Mouse (Mus musculus) heart, embryonic 13.5 days (tissue): Measurements from ENCODE around the gene Wnt8b. TPM values are rescaled to one million over a fixed set of nuclear protein-coding genes. Genes with fewer than 3 reads are reported as not detected.
"Not testable (repeated sequence)": the region's sequence is repeated elsewhere in the genome, so short reads cannot be mapped to it uniquely, and the experiment has no call there.

ENCODE experiments used
- ATAC-seq: fragments of 200-750 bp; cut with Nextera tagmentation; 2 replicates; pipeline ENCODE4 v1.8.0; 2017; ENCODE audit warnings: moderate TSS enrichment; ENCODE audit not compliant: insufficient number of reproducible peaks, low FRiP score, low TSS enrichment; ENCODE audit errors: extremely low read depth
- H3K27ac ChIP-seq: fragments of 300-500 bp; sonication (generic); replicated peaks from 2 replicates; pipeline ENCODE4 v1.5.1; 2015; ENCODE audit warnings: moderate library complexity, mild to moderate bottlenecking, inconsistent platforms
- H3K27me3 ChIP-seq: fragments of 300-500 bp; sonication (generic); replicated peaks from 2 replicates; pipeline ENCODE4 v1.6.1; 2015; ENCODE audit warnings: mild to moderate bottlenecking, inconsistent platforms
- H3K36me3 ChIP-seq: fragments of 300-500 bp; sonication (generic); 2 replicates; pipeline ENCODE4 v1.6.1; 2015; ENCODE audit warnings: mild to moderate bottlenecking, inconsistent platforms
- H3K4me1 ChIP-seq: fragments of 300-500 bp; sonication (generic); 2 replicates; pipeline ENCODE4 v1.6.1; 2015; ENCODE audit warnings: inconsistent platforms
- H3K4me2 ChIP-seq: fragments of 300-500 bp; sonication (generic); 2 replicates; pipeline ENCODE4 v1.6.1; 2015; ENCODE audit warnings: inconsistent platforms, mild to moderate bottlenecking, moderate library complexity
- H3K4me3 ChIP-seq: fragments of 300-500 bp; sonication (generic); 2 replicates; pipeline ENCODE4 v1.5.1; 2015; ENCODE audit warnings: moderate library complexity, mild to moderate bottlenecking, inconsistent platforms
- H3K9ac ChIP-seq: fragments of 300-500 bp; sonication (generic); 2 replicates; pipeline ENCODE4 v1.6.1; 2015; ENCODE audit warnings: inconsistent platforms, mild to moderate bottlenecking, moderate library complexity
- H3K9me3 ChIP-seq: fragments of 300-500 bp; sonication (generic); 2 replicates; pipeline ENCODE4 v1.6.1; 2016; ENCODE audit warnings: inconsistent platforms
- WGBS: fragments of 180-500 bp; shearing (Covaris S2); methylation state at CpG from one replicate; pipeline ENCODE4 v1.1.7; 2015; ENCODE audit warnings: mixed read lengths; 5-methylcytosine and 5-hydroxymethylcytosine counted together
- polyA plus RNA-seq: library from polyadenylated mRNA; unstranded; fragments of >200 nt; fragmentation: Nextera tagmentation; extraction: Ambion mirVana; gene quantifications from 2 replicates; pipeline ENCODE4 v1.2.1, GENCODE M21; 2015

Wnt8b gene
- polyA plus RNA-seq: not detected in 2 replicates

DNA sequence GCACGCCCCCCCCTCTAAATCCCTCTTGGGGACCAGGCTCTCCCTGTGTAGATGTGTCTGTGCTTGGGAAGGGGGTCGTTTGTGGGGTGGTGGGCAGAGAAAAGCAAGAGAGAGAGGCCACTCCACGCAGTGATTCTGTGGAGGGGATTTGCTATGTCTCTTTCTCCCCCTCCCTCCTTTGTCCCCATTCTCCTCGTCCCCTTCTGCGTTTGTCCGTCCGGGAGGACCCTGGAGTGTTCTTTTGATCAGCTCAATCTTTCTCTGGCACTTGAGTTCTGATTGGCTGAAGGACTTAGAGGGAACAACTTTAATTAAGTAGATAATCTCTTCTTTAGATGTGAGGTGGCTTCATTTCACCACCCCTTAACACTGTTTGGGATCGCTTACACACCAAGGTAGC lies at the start of gene Wnt8b:
Gene Wnt8b, plus strand, starts transcription at position 345 of the 400 bp plus-strand sequence.
- H3K4me2 ChIP-seq: no peak within 1 kb of the TSS
- no peak within 1 kb of the TSS for H3K27ac ChIP-seq
- no peak within 1 kb of the TSS for H3K4me3 ChIP-seq
- H3K27me3 ChIP-seq: peaks cover 45% of the 10 kb centered on the region
- H3K36me3 ChIP-seq: no peaks in the 10 kb centered on the region
- H3K9ac ChIP-seq: no peak within 1 kb of the TSS
- 38% methylated on average over 8 of the region's 8 CpGs for WGBS
- 0 out of 2 replicates have a peak, but pooled peaks cover 3% of the 10 kb centered on the region for H3K4me1 ChIP-seq
- no peaks in the 10 kb centered on the region for H3K9me3 ChIP-seq
- no peak for ATAC-seq

DNA sequence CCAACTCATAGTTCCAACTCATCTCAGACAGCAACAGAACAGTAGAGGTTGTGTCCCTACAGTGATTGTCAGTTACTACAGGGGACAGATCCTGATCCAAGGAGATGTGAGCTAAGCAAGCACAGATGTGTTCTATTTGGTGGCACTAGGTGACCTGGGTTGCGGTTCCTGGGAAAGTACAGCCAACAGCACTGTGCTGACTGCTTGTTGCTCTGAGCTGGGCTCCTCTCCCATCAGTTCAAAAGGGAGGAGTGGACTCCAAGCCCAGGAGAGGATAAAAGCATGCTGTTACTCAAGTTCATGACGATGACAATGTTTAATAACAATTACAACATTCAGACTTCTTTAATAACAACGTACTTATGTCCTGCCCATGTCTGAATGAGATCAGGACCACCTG lies 47.5 kb upstream of the Wnt8b start:
- 76% methylated on average over 3 of the region's 3 CpGs for WGBS
- ATAC-seq: no peak

DNA sequence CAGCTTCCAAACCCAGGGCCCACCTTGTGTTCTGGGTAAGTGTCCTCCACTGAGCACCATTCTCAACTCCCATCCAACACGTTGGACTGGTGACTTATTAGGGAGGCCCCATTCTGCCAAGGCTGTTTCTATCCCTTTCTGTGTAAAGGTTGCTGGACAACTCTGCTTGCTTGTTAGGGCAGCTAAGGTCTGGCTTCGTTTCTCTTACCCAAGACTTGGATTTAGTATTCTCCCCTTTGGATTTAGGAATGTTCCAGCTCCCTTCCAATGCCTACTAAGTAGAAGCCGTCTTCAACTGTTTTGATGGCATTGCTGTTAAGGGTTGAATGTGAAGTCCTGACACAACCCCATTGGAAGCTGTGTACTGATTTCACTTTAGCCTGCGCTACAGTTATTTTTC lies 45.3 kb upstream of the Wnt8b start:
- H3K27me3 ChIP-seq: no peaks in the 10 kb centered on the region
- WGBS: 78% methylated on average over 4 of the region's 4 CpGs
- no peak overlapping the region for H3K9ac ChIP-seq
- no peaks in the 10 kb centered on the region for H3K4me1 ChIP-seq
- H3K9me3 ChIP-seq: no peaks in the 10 kb centered on the region
- no peak overlapping the region for H3K4me3 ChIP-seq
- H3K36me3 ChIP-seq: no peaks in the 10 kb centered on the region
- H3K27ac ChIP-seq: no peak overlapping the region
- H3K4me2 ChIP-seq: no peak overlapping the region
- no peak for ATAC-seq

More for the DNA sequence above, 47.5 kb upstream of the Wnt8b start:
- no peak overlapping the region for H3K9ac ChIP-seq
- no peaks in the 10 kb centered on the region for H3K36me3 ChIP-seq
- no peak overlapping the region for H3K4me2 ChIP-seq
- no peaks in the 10 kb centered on the region for H3K4me1 ChIP-seq
- no peaks in the 10 kb centered on the region for H3K27me3 ChIP-seq
- H3K9me3 ChIP-seq: no peaks in the 10 kb centered on the region
- H3K4me3 ChIP-seq: no peak overlapping the region
- H3K27ac ChIP-seq: no peak overlapping the region

DNA sequence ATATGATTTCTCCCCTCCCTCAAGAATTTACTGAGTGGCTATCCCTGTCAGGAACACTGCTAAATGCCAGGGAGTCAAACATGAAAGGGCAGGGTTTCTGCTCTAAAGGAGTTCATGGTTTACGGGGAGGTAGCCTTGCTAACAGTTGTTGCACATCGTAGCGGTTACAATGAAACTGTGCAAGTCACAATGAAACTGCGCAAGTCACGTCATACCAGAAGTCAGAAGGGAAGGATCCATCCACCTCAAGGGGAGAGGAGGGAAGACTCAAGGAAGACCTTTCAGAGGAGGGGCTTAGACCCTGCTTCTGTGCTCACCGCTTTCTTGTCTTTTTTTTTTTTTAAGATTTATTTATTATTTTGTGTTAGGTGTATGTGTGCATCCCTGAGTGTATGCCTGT lies 38.4 kb upstream of the Wnt8b start:
- Histone ChIP-seq H3K4me3 (no peak overlapping the region), H3K36me3 (no peaks in the 10 kb centered on the region), H3K9ac (no peak overlapping the region), H3K27ac (no peak overlapping the region), H3K9me3 (no peaks in the 10 kb centered on the region), H3K4me2 (no peak overlapping the region), H3K4me1 (peaks cover 6% of the 10 kb centered on the region; the same call in 1 of the 2 replicates), H3K27me3 (no peaks in the 10 kb centered on the region)
- ATAC-seq: no peak
- 80% methylated on average over 6 of the region's 6 CpGs for WGBS

DNA sequence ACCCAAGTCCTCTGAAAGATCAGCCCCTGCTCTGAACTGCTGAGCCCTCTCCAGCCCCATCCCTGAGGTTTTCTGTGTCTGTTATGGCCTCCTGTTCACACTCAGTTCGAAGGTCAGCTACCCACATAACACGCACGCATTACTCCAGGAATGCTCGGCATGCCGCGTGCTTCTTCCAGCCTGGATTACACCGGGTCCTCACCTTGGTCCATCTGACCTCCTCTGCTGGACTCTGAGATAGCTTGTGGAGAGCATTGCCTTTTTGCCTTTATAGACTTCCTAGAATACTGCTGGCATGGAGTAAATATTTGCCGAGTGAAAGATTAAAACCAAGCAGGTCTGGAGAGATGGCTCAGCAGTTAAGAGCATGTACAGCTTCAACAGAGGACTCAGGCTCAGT lies 37.9 kb upstream of the Wnt8b start:
- H3K27ac ChIP-seq: no peak overlapping the region
- ATAC-seq: no peak
- H3K4me1 ChIP-seq: peaks cover 6% of the 10 kb centered on the region; the same call in 1 of the 2 replicates
- H3K9me3 ChIP-seq: no peaks in the 10 kb centered on the region
- H3K4me2 ChIP-seq: no peak overlapping the region
- H3K36me3 ChIP-seq: no peaks in the 10 kb centered on the region
- no peak overlapping the region for H3K4me3 ChIP-seq
- H3K27me3 ChIP-seq: no peaks in the 10 kb centered on the region
- H3K9ac ChIP-seq: no peak overlapping the region
- 67% methylated on average over 8 of the region's 8 CpGs for WGBS

DNA sequence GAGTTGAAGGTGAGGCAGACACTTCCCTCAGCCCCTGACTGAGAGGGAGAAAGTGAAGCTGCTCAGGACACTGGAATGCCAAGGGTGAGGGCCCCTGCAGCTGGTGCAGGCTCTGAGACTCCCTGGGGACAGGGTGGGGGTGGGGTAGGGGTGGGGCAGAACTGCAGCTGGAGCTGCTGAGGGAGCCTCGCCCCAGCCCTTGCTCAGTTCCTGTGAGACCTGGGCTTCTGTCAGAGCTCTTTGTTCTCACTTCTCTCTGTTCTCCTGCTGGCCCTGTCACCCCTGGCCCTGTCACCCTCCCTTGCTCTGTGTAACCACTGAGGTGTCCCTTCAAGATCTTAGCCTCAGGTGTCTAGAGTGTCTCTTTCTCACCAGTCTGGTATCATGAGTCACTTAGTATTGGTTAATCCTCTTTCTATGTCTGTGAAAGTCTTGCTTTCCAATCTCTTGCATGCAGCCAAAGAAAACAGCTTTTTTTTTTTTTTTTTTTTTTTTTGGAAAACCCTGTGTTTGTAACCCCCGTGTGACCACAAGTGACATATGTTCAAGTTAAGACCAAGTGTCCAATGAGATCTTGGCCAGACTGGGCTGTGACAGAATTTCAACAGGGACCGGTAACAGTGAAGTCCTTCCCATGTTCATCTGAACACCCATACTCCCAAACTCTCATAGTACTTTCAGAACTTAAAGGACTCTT lies 35.8 kb upstream of the Wnt8b start:
- H3K4me1 ChIP-seq: peaks cover 6% of the 10 kb centered on the region; the same call in 1 of the 2 replicates
- H3K36me3 ChIP-seq: no peaks in the 10 kb centered on the region
- H3K27me3 ChIP-seq: no peaks in the 10 kb centered on the region
- no peaks in the 10 kb centered on the region for H3K9me3 ChIP-seq
- H3K9ac ChIP-seq: 0 out of 2 replicates have a peak overlapping the region, but pooled peaks have one; percentile 37
- no peak overlapping the region for H3K4me3 ChIP-seq
- WGBS: 56% methylated on average over 3 of the region's 3 CpGs
- ATAC-seq: no peak
- no peak overlapping the region for H3K4me2 ChIP-seq
- H3K27ac ChIP-seq: no peak overlapping the region

DNA sequence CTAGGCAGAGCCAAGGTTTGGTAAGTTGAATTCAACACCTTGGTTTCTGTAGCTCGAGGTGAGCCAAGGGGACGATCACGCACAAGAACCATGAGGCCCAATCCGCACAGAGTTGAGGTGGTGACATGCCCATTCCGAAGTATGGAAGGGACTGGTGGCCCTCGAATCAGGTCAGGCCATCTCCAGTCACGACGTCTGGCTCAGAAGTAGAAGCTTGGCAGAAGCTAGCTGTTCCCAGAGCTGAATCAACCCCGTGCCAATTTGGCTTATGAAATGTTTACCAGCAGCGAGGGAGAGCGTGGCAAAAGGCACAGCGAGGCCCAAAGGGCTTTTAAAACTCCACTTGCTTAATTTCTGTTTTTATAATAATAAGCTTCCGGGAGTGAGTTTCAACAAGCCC lies 34.6 kb upstream of the Wnt8b start:
- 82% methylated on average over 13 of the region's 13 CpGs for WGBS
- Histone ChIP-seq H3K9me3 (no peaks in the 10 kb centered on the region), H3K36me3 (no peaks in the 10 kb centered on the region)

DNA sequence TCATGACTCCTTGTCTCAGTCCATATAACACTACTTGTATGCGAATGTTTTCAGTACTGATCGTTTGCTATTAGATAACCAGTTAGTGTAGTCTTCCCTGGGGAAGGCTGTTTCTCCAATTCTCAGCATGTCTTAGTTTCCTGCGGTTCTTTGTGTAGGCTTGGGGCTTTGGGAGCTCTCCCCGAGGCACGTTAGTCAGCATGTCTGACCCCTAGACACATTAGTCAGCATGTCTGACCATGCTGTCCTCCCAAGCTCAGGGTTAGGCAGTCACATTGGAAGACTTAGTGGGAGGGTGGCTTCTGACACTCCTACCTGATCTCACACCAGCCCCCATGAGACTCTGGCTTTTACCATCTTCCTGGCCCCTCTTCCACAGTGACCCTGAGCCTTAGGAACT lies 32.8 kb upstream of the Wnt8b start:
- WGBS: 74% methylated on average over 5 of the region's 5 CpGs

More for the DNA sequence above, 34.6 kb upstream of the Wnt8b start:
- Histone ChIP-seq H3K9ac (no peak overlapping the region), H3K4me3 (no peak overlapping the region), H3K27ac (no peak overlapping the region), H3K27me3 (no peaks in the 10 kb centered on the region), H3K4me2 (no peak overlapping the region), H3K4me1 (peaks cover 6% of the 10 kb centered on the region; the same call in 1 of the 2 replicates)
- no peak for ATAC-seq

DNA sequence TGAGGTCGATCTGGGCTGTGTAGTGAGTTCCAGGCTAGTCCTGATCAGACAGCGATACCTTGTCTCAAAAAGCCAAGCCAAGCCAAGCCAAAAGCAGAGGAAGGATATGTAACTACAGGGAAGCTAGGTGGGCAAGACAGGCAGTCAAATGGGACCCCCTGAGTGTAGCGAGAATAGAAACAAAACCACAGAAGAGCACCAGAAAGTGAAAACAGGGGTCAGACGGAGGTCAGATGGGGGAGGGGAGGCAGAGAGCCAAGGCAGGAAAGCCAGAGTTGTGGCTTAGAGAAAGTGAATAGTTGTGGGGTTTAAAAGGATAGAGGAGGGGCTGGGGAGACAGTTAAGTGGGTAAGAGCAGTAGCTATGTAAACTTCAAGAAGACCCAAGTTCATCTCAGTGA lies 31.8 kb upstream of the Wnt8b start:
- H3K27me3 ChIP-seq: no peaks in the 10 kb centered on the region
- no peaks in the 10 kb centered on the region for H3K9me3 ChIP-seq
- no peak for ATAC-seq
- H3K9ac ChIP-seq: no peak overlapping the region
- WGBS: 50% methylated on average over 4 of the region's 4 CpGs
- no peak overlapping the region for H3K27ac ChIP-seq
- no peak overlapping the region for H3K4me2 ChIP-seq
- H3K36me3 ChIP-seq: no peaks in the 10 kb centered on the region
- H3K4me1 ChIP-seq: peaks cover 6% of the 10 kb centered on the region; the same call in 1 of the 2 replicates
- no peak overlapping the region for H3K4me3 ChIP-seq

More for the DNA sequence above, 32.8 kb upstream of the Wnt8b start:
- no peak overlapping the region for H3K4me3 ChIP-seq
- H3K27me3 ChIP-seq: no peaks in the 10 kb centered on the region
- no peaks in the 10 kb centered on the region for H3K36me3 ChIP-seq
- peaks cover 6% of the 10 kb centered on the region; the same call in 1 of the 2 replicates for H3K4me1 ChIP-seq
- no peak overlapping the region for H3K9ac ChIP-seq
- no peak overlapping the region for H3K4me2 ChIP-seq
- no peak for ATAC-seq
- H3K27ac ChIP-seq: no peak overlapping the region
- H3K9me3 ChIP-seq: no peaks in the 10 kb centered on the region

DNA sequence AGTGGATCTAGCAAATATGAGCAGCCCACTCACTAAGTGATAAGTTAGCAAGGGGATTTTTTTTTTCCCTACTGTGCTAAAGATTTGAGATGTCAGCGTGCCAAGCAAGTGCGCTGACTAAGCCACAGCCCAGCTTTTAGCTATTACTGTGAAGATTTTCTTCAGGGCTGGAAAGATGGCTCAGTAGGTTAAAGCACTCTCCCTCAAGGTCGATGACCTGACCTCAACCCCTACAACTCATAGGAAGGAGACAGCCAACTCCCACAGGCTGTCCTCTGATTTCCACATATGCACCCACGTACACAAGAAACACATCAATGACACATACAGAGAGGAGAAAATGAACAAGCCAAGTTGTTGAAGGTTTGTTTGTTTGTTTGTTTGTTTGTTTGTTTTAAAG lies 31.1 kb upstream of the Wnt8b start:
- Histone ChIP-seq H3K9ac (no peak overlapping the region), H3K27ac (no peak overlapping the region), H3K4me2 (no peak overlapping the region), H3K4me3 (no peak overlapping the region), H3K9me3 (no peaks in the 10 kb centered on the region), H3K27me3 (no peaks in the 10 kb centered on the region), H3K36me3 (no peaks in the 10 kb centered on the region), H3K4me1 (peaks cover 6% of the 10 kb centered on the region; the same call in 1 of the 2 replicates)
- 79% methylated on average over 4 of the region's 4 CpGs for WGBS
- ATAC-seq: no peak

DNA sequence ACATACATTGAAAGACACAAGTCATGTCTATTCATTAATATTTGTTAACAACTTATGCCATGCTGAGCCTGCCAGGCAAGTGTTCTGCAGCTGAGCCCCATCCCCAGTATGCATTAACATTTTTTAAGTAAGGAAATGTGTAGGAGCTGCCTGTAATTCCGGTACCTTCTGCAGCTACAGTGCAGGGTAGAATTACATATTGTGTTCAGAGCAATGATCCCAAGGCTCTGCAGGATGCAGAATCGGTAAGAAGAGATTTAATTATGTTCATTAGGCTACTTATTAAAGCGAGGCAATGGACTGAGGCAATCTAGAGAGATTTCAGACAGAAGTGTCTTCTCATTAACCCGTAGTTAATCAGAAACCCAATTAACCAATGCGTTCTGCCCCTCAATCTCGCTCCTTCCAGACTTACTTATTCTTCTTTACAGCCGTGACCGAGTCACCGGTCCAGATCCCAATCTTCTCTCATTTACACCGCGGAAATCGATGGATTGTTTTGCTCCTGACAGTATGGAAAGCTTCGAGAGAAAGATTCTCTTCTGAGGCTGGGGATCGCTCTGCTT lies 27.2 kb upstream of the Wnt8b start:
- H3K27me3 ChIP-seq, H3K9ac ChIP-seq, H3K4me2 ChIP-seq, H3K4me1 ChIP-seq, H3K4me3 ChIP-seq, ATAC-seq, H3K27ac ChIP-seq, H3K9me3 ChIP-seq, H3K36me3 ChIP-seq: not testable (repeated sequence)
- 76% methylated on average over 14 of the region's 14 CpGs for WGBS

DNA sequence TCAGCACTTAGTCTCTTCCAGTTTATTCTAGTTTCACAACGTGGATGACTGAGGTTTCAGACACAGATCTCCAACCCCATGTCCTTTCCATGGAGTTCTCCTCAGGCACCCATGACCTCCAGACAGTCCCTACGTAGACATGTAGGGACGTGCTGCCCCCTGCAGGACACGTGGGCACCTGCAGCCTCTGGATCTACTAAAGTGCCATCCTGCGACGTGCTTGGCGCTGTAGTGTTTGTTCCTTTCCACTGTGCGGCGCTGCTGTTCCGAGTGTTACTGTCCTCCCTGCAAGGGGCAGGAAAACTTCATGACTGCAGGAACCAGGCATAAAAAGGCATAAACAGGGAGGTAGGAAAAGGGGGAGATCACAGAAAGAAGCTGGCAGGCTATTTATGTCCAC lies 19.1 kb upstream of the Wnt8b start:
- ATAC-seq: no peak
- Histone ChIP-seq H3K9ac (no peak overlapping the region), H3K27ac (no peak overlapping the region), H3K36me3 (no peaks in the 10 kb centered on the region), H3K4me2 (no peak overlapping the region), H3K27me3 (peaks cover 12% of the 10 kb centered on the region; the same call in 1 of the 2 replicates), H3K4me1 (no peaks in the 10 kb centered on the region), H3K9me3 (no peaks in the 10 kb centered on the region), H3K4me3 (no peak overlapping the region)
- WGBS: 2% methylated on average over 10 of the region's 10 CpGs
